Mouse (Mus musculus) layer of hippocampus, adult 2 months (tissue): ENCODE data around the gene Unc119b. TPM values are rescaled to one million over a fixed set of nuclear protein-coding genes. Genes with fewer than 3 reads are reported as not detected.
"Not testable (repeated sequence)": the region's sequence is repeated elsewhere in the genome, so short reads cannot be mapped to it uniquely, and the experiment has no call there.

ENCODE experiments used
- DNase-seq, 2 experiments: peaks; one replicate each; pipeline ENCODE4 v3.0.0; 2022; ENCODE audit warnings: low spot score in 2 of 2
- H3K27ac ChIP-seq: fragments of 200-600 bp; 2 replicates; pipeline ENCODE4 v1.8.1; 2022
- H3K4me3 ChIP-seq: fragments of 200-600 bp; 2 replicates; pipeline ENCODE4 v1.8.1; 2022; ENCODE audit warnings: mild to moderate bottlenecking
- CTCF ChIP-seq: fragments of 200-600 bp; conservative IDR thresholded peaks from 2 replicates; pipeline ENCODE4 v1.8.1; 2022; ENCODE audit warnings: antibody characterized with exemption, mild to moderate bottlenecking, moderate library complexity
- total RNA-seq, 2 experiments: library from RNA; stranded (reverse); gene quantifications; 2 replicates each; pipeline ENCODE4 v1.2.3; 2021

Gene Unc119b
- total RNA-seq, 2 experiments from 2014 or later, result 25.9 to 28.0 TPM

- Histone ChIP-seq H3K27ac (no peak overlapping the region), H3K4me3 (no peak overlapping the region)
- DNase-seq, result no peak
- peak; percentile 52 for TF ChIP-seq CTCF
Observed at GRCm38 (mm10) chr5:115089592-115090268, 45.0 kb downstream of the Unc119b start.

- H3K4me3 ChIP-seq, result no peak overlapping the region
- no peak overlapping the region for H3K27ac ChIP-seq
- TF ChIP-seq CTCF, result no peak
- DNase-seq, result no peak
Observed at GRCm38 (mm10) chr5:115085675-115086074, 49.1 kb downstream of the Unc119b start.

- TF ChIP-seq CTCF, result no peak
- Histone ChIP-seq H3K27ac (no peak overlapping the region), H3K4me3 (no peak overlapping the region)
- DNase-seq, result no peak
Observed at GRCm38 (mm10) chr5:115083492-115083891, 51.3 kb downstream of the Unc119b start.

GRCm38 (mm10) chr5:115081636-115082035 is 53.1 kb downstream of the Unc119b start:
- no peak for TF ChIP-seq CTCF
- no peak overlapping the region for H3K4me3 ChIP-seq

GRCm38 (mm10) chr5:115076144-115076901 is 58.5 kb downstream of the Unc119b start:
- no peak overlapping the region for H3K27ac ChIP-seq
- peak; percentile 90 for TF ChIP-seq CTCF
- no peak overlapping the region for H3K4me3 ChIP-seq
- DNase-seq, result peak; percentile 36 to 37

More at GRCm38 (mm10) chr5:115081636-115082035, 53.1 kb downstream of the Unc119b start:
- DNase-seq, result no peak
- H3K27ac ChIP-seq, result no peak overlapping the region

GRCm38 (mm10) chr5:115074749-115075148 is 60.0 kb downstream of the Unc119b start:
- H3K27ac ChIP-seq, result no peak overlapping the region
- no peak overlapping the region for H3K4me3 ChIP-seq
- TF ChIP-seq CTCF, result no peak
- DNase-seq, result no peak

GRCm38 (mm10) chr5:115073306-115073705 is 61.5 kb downstream of the Unc119b start:
- not testable (repeated sequence) for H3K27ac ChIP-seq, DNase-seq, H3K4me3 ChIP-seq

Other genes with a start within 250 kb of the Unc119b start
- gene Oasl2, start 238.0 kb downstream of the Unc119b start, total RNA-seq, result 1 to 10 TPM; 2.2 to 2.9 TPM
- not detected for gene Oasl1, start 211.7 kb downstream of the Unc119b start, total RNA-seq
- gene 2210016L21Rik, start 192.8 kb downstream of the Unc119b start, total RNA-seq, result 100 to 1,000 TPM; 184 to 196 TPM
- not detected for gene Hnf1a, start 163.9 kb downstream of the Unc119b start, total RNA-seq
- gene Sppl3, start 123.8 kb downstream of the Unc119b start, total RNA-seq, result 10 to 100 TPM; 75.2 to 76.2 TPM
- not detected for gene Gm10401, start 36.7 kb downstream of the Unc119b start, total RNA-seq
- 1 to 10 TPM; 6.5 to 7.3 TPM for gene Acads, start 15.6 kb downstream of the Unc119b start, total RNA-seq
- gene Mlec, start 23.2 kb upstream of the Unc119b start, total RNA-seq, result 10 to 100 TPM; 75.7 to 84.7 TPM
- gene Cabp1, start 59.4 kb upstream of the Unc119b start, total RNA-seq, result 100 to 1,000 TPM; 124 to 129 TPM
- gene Pop5, start 100.9 kb upstream of the Unc119b start, total RNA-seq, result 100 to 1,000 TPM; 103 to 104 TPM
- gene Rnf10, start 137.9 kb upstream of the Unc119b start, total RNA-seq, result 100 to 1,000 TPM; 238 to 248 TPM
- 10 to 100 TPM; 40.9 to 42.6 TPM for gene Coq5, start 144.7 kb upstream of the Unc119b start, total RNA-seq
- 100 to 1,000 TPM; 727 to 730 TPM for gene Dynll1, start 166.0 kb upstream of the Unc119b start, total RNA-seq
- gene Srsf9, start 192.2 kb upstream of the Unc119b start, total RNA-seq, result 100 to 1,000 TPM in 1 of 2 experiments, 10 to 100 TPM in 1; 91.4 to 102 TPM
- 10 to 100 TPM; 19.5 to 20.8 TPM for gene Gatc, start 206.2 kb upstream of the Unc119b start, total RNA-seq
- gene Triap1, start 206.2 kb upstream of the Unc119b start, total RNA-seq, result 10 to 100 TPM; 22.3 to 25.4 TPM
- 100 to 1,000 TPM; 685 to 700 TPM for gene Cox6a1, start 214.0 kb upstream of the Unc119b start, total RNA-seq